Comparison of ENCODE assay signal across 12 mouse cellular contexts in the genomic region with DNA sequence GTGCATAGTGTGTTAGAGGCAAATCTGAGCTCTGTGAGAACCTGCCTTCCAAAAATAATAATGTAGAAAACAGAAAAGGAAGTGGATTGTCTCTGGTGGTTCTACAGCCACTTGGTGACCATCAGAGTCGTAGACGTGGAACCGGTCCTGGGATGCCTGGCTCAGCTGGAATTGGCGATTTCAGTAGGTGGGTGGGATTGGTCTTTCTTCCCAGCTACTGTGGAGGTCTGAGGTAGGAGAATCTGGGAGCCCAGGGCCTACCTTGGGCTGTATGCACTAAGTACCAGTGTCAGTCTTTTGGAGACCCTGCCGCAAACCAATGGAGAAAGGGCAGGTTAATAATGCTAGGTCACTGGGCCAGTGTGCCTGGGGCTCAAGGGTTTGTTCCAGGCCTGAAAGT. TPM values are rescaled to one million over a fixed set of nuclear protein-coding genes. Genes with fewer than 3 reads are reported as not detected.
A peak's percentile ranks its signal among the peaks of the same experiment; 100 is the strongest.
DNase-seq lines count a peak whose midpoint lies in the region; ATAC-seq lines count a peak whose summit lies in the region.
"Had no signal": no experiment of that assay in that cellular context is flagged by ENCODE, and none has a peak within 500 bp of the region (broad histone marks: within the 10 kb centered on the region; RNA-seq: fewer than 3 reads in every experiment).

No protein-coding gene starts in this region.

- no peaks in the 10 kb centered on the region for H3K9me3 ChIP-seq in kidney, embryonic 14.5 days (ENCODE audit: control insufficient read depth, low read length)
- no peaks in the 10 kb centered on the region for H3K9me3 ChIP-seq in embryonic facial prominence, embryonic 13.5 days
- H3K9me3 ChIP-seq in forebrain, embryonic 15.5 days = no peaks in the 10 kb centered on the region
- no peaks in the 10 kb centered on the region for H3K9me3 ChIP-seq in midbrain, embryonic 12.5 days
- H3K9me3 ChIP-seq: liver, embryonic 13.5 days had no signal

- H3K4me1 ChIP-seq in kidney, embryonic 14.5 days (ENCODE audit: control insufficient read depth, insufficient read depth, low read length) = peaks cover 9% of the 10 kb centered on the region; the same call in 1 of the 2 replicates
- H3K4me1 ChIP-seq in embryonic facial prominence, embryonic 13.5 days = peaks cover 28% of the 10 kb centered on the region
- H3K4me1 ChIP-seq in forebrain, embryonic 15.5 days = peaks cover 31% of the 10 kb centered on the region
- peaks cover 24% of the 10 kb centered on the region for H3K4me1 ChIP-seq in midbrain, embryonic 12.5 days

- peaks cover 8% of the 10 kb centered on the region for H3K27me3 ChIP-seq in kidney, embryonic 14.5 days (ENCODE audit: control insufficient read depth, insufficient read depth, low read length)
- peaks cover 24% of the 10 kb centered on the region for H3K27me3 ChIP-seq in embryonic facial prominence, embryonic 13.5 days
- peaks cover 11% of the 10 kb centered on the region; the same call in 1 of the 2 replicates for H3K27me3 ChIP-seq in forebrain, embryonic 15.5 days
- peaks cover 25% of the 10 kb centered on the region for H3K27me3 ChIP-seq in midbrain, embryonic 12.5 days

- 0 out of 2 replicates have a peak, but pooled peaks cover 4% of the 10 kb centered on the region for H3K36me3 ChIP-seq in kidney, embryonic 14.5 days (ENCODE audit: control insufficient read depth, insufficient read depth, low read length)
- H3K36me3 ChIP-seq in embryonic facial prominence, embryonic 13.5 days = peaks cover 28% of the 10 kb centered on the region
- peaks cover 7% of the 10 kb centered on the region; the same call in 1 of the 2 replicates for H3K36me3 ChIP-seq in forebrain, embryonic 15.5 days
- peaks cover 9% of the 10 kb centered on the region; the same call in 1 of the 2 replicates for H3K36me3 ChIP-seq in midbrain, embryonic 12.5 days

- no peak for DNase-seq in kidney, adult 8-10 months
- DNase-seq in thymus, postnatal 25 days = no peak
- DNase-seq in urinary bladder, postnatal 10 days (ENCODE audit: low spot score) = no peak
- DNase-seq: embryo, embryonic 11 days; liver, embryonic 13.5 days had no signal

- no peak for ATAC-seq in kidney, embryonic 14.5 days (ENCODE audit: low FRiP score, low TSS enrichment)
- ATAC-seq in embryonic facial prominence, embryonic 13.5 days (ENCODE audit: insufficient number of reproducible peaks, insufficient read depth, low FRiP score, low TSS enrichment, low read depth) = no peak
- ATAC-seq in forebrain, embryonic 15.5 days (replicated peaks) = no peak
- ATAC-seq in midbrain, embryonic 12.5 days (ENCODE audit: low FRiP score, low read depth) = no peak
- ATAC-seq in activated CD4-positive, CD25-positive, alpha-beta regulatory T cell, adult 4 months = no peak

- H3K4me3 ChIP-seq in kidney, embryonic 14.5 days (ENCODE audit: low read length) = peak overlapping the region; percentile 52; the same call in 1 of the 2 replicates
- H3K4me3 ChIP-seq in embryonic facial prominence, embryonic 13.5 days = peak overlapping the region; percentile 59
- H3K4me3 ChIP-seq in forebrain, embryonic 15.5 days = peak overlapping the region; percentile 54
- H3K4me3 ChIP-seq in midbrain, embryonic 12.5 days = peak overlapping the region; percentile 56; the same call in 1 of the 2 replicates

- no peak overlapping the region for H3K9ac ChIP-seq in kidney, embryonic 14.5 days (ENCODE audit: low read depth, low read length)
- H3K9ac ChIP-seq in embryonic facial prominence, embryonic 13.5 days = peak overlapping the region; percentile 75; the same call in 1 of the 2 replicates
- no peak overlapping the region for H3K9ac ChIP-seq in forebrain, embryonic 15.5 days (replicated peaks)
- no peak overlapping the region for H3K9ac ChIP-seq in midbrain, embryonic 12.5 days (replicated peaks)
- H3K9ac ChIP-seq: liver, embryonic 13.5 days had no signal

- 82% methylated on average over 5 of the region's 5 CpGs for WGBS in kidney, embryonic 14.5 days
- 89% methylated on average over 5 of the region's 5 CpGs for WGBS in embryonic facial prominence, embryonic 13.5 days
- WGBS in forebrain, embryonic 15.5 days = 91% methylated on average over 5 of the region's 5 CpGs
- WGBS in midbrain, embryonic 12.5 days = 89% methylated on average over 5 of the region's 5 CpGs

- H3K4me2 ChIP-seq in kidney, embryonic 14.5 days (replicated peaks; ENCODE audit: low read depth, low read length) = no peak overlapping the region
- peak overlapping the region; percentile 89 for H3K4me2 ChIP-seq in embryonic facial prominence, embryonic 13.5 days
- H3K4me2 ChIP-seq in forebrain, embryonic 15.5 days (replicated peaks) = peak overlapping the region; percentile 87
- peak overlapping the region; percentile 73 for H3K4me2 ChIP-seq in midbrain, embryonic 12.5 days (replicated peaks)

- no peak overlapping the region for H3K27ac ChIP-seq in kidney, embryonic 14.5 days (ENCODE audit: low read depth, low read length)
- no peak overlapping the region for H3K27ac ChIP-seq in embryonic facial prominence, embryonic 13.5 days
- no peak overlapping the region for H3K27ac ChIP-seq in forebrain, embryonic 15.5 days (replicated peaks)
- no peak overlapping the region for H3K27ac ChIP-seq in midbrain, embryonic 12.5 days (replicated peaks)
- H3K27ac ChIP-seq: liver, embryonic 13.5 days had no signal

RNA-seq across cellular contexts. Expression of a gene that starts 2.0 kb away (rescaled TPM):
- polyA plus RNA-seq in kidney, embryonic 14.5 days (2014; fragmentation: Nextera tagmentation; extraction: Ambion mirVana) = 3.9 and 4.9 TPM in 2 replicates
- polyA plus RNA-seq in embryonic facial prominence, embryonic 13.5 days (2015; fragmentation: Nextera tagmentation; extraction: Ambion mirVana) = 6.0 and 6.7 TPM in 2 replicates
- polyA plus RNA-seq in forebrain, embryonic 15.5 days (2015; fragmentation: Nextera tagmentation; extraction: Ambion mirVana) = 4.4 and 5.5 TPM in 2 replicates
- 5.3 and 6.1 TPM in 2 replicates for polyA plus RNA-seq in midbrain, embryonic 12.5 days (2016; fragmentation: Nextera tagmentation; extraction: Ambion mirVana)
- polyA plus RNA-seq in activated CD4-positive, CD25-positive, alpha-beta regulatory T cell, adult 4 months (2017; shearing (Covaris generic)) = 1 to 10 TPM; 2.2 to 2.8 TPM

RNA-seq across cellular contexts. Expression of a gene that starts 5.8 kb away (rescaled TPM):
- not detected in 2 replicates for polyA plus RNA-seq in kidney, embryonic 14.5 days (2014; fragmentation: Nextera tagmentation; extraction: Ambion mirVana)
- not detected in 2 replicates for polyA plus RNA-seq in embryonic facial prominence, embryonic 13.5 days (2015; fragmentation: Nextera tagmentation; extraction: Ambion mirVana)
- 0.60 and 1.2 TPM in 2 replicates for polyA plus RNA-seq in forebrain, embryonic 15.5 days (2015; fragmentation: Nextera tagmentation; extraction: Ambion mirVana)
- 0.20 and 0.33 TPM in 2 replicates for polyA plus RNA-seq in midbrain, embryonic 12.5 days (2016; fragmentation: Nextera tagmentation; extraction: Ambion mirVana)
- under 1 TPM in 1 of 2 experiments, not detected in 1; 0.31 TPM for polyA plus RNA-seq in activated CD4-positive, CD25-positive, alpha-beta regulatory T cell, adult 4 months (2017; shearing (Covaris generic))
- polyA plus RNA-seq: large intestine, adult 2 months; liver, embryonic 13.5 days had no signal

RNA-seq across cellular contexts. Expression of a gene that starts 10.8 kb away (rescaled TPM):
- polyA plus RNA-seq in kidney, embryonic 14.5 days (2014; fragmentation: Nextera tagmentation; extraction: Ambion mirVana) = 28.6 and 30.3 TPM in 2 replicates
- 30.1 and 33.2 TPM in 2 replicates for polyA plus RNA-seq in embryonic facial prominence, embryonic 13.5 days (2015; fragmentation: Nextera tagmentation; extraction: Ambion mirVana)
- polyA plus RNA-seq in forebrain, embryonic 15.5 days (2015; fragmentation: Nextera tagmentation; extraction: Ambion mirVana) = 35.4 and 36.7 TPM in 2 replicates
- 41.6 and 43.1 TPM in 2 replicates for polyA plus RNA-seq in midbrain, embryonic 12.5 days (2016; fragmentation: Nextera tagmentation; extraction: Ambion mirVana)
- polyA plus RNA-seq in activated CD4-positive, CD25-positive, alpha-beta regulatory T cell, adult 4 months (2017; shearing (Covaris generic)) = 1 to 10 TPM; 2.0 to 3.0 TPM

RNA-seq across cellular contexts. Expression of a gene that starts 30.3 kb away (rescaled TPM):
- not detected in 2 replicates for polyA plus RNA-seq in kidney, embryonic 14.5 days (2014; fragmentation: Nextera tagmentation; extraction: Ambion mirVana)
- polyA plus RNA-seq in embryonic facial prominence, embryonic 13.5 days (2015; fragmentation: Nextera tagmentation; extraction: Ambion mirVana) = 0.62 and 1.8 TPM in 2 replicates
- polyA plus RNA-seq in forebrain, embryonic 15.5 days (2015; fragmentation: Nextera tagmentation; extraction: Ambion mirVana) = 0.18 TPM in 1 of 2 replicates, not detected in the other
- 0.09 and 0.10 TPM in 2 replicates for polyA plus RNA-seq in midbrain, embryonic 12.5 days (2016; fragmentation: Nextera tagmentation; extraction: Ambion mirVana)
- under 1 TPM in 1 of 2 experiments, not detected in 1; 0.16 TPM for polyA plus RNA-seq in activated CD4-positive, CD25-positive, alpha-beta regulatory T cell, adult 4 months (2017; shearing (Covaris generic))
- polyA plus RNA-seq: brain, embryonic 14.5 days had no signal

RNA-seq across cellular contexts. Expression of a gene that starts 31.1 kb away (rescaled TPM):
- 26.7 and 39.4 TPM in 2 replicates for polyA plus RNA-seq in kidney, embryonic 14.5 days (2014; fragmentation: Nextera tagmentation; extraction: Ambion mirVana)
- 36.0 and 43.2 TPM in 2 replicates for polyA plus RNA-seq in embryonic facial prominence, embryonic 13.5 days (2015; fragmentation: Nextera tagmentation; extraction: Ambion mirVana)
- polyA plus RNA-seq in forebrain, embryonic 15.5 days (2015; fragmentation: Nextera tagmentation; extraction: Ambion mirVana) = 34.8 and 35.4 TPM in 2 replicates
- polyA plus RNA-seq in midbrain, embryonic 12.5 days (2016; fragmentation: Nextera tagmentation; extraction: Ambion mirVana) = 51.5 and 53.5 TPM in 2 replicates
- polyA plus RNA-seq in activated CD4-positive, CD25-positive, alpha-beta regulatory T cell, adult 4 months (2017; shearing (Covaris generic)) = 10 to 100 TPM in 1 of 2 experiments, 1 to 10 TPM in 1; 10.0 to 10.3 TPM
